In the genomic region with DNA sequence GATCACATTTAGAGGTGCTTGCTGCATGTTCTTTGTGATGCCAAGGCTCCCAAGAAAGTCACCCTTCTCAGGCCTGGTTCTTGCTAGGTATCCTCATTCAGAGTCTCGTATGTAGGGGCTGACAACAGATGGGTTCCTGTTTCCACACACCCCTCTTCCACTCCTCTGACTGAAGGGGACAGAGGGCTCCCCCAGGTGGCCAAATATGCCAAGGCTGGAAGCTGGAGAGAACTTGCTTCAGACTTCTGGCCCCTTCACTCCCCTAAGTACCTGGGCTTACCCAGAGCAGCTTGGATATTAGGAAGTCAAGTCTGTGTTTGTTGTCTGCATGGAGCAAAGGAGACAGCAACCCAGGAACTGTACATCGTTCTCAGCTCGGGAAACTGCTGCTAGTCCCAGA, we compare ENCODE assay signal across 8 mouse cellular contexts. TPM values are rescaled to one million over a fixed set of nuclear protein-coding genes. Genes with fewer than 3 reads are reported as not detected.
DNase-seq lines count a peak whose midpoint lies in the region; ATAC-seq and TF ChIP-seq lines count a peak whose summit lies in the region.

No protein-coding gene starts in this region.

- no peak overlapping the region for H3K4me2 ChIP-seq in forebrain, embryonic 14.5 days (ENCODE audit: low read length)
- H3K4me2 ChIP-seq in stomach, embryonic 15.5 days = no peak overlapping the region

- no peak overlapping the region for H3K4me3 ChIP-seq in forebrain, embryonic 14.5 days (ENCODE audit: low read depth, low read length)
- H3K4me3 ChIP-seq in kidney, adult 2 months (ENCODE audit: insufficient read depth, low read depth, low read length) = no peak overlapping the region
- H3K4me3 ChIP-seq in stomach, embryonic 15.5 days (replicated peaks) = no peak overlapping the region

- DNase-seq in adrenal gland, adult 2 months = peak; percentile 67
- DNase-seq in adrenal gland, postnatal 4 days (ENCODE audit: low spot score in 2 of 2) = no peak
- peak; percentile 47 for DNase-seq in right cerebral cortex, adult 18-20 months
- DNase-seq in right cerebral cortex, postnatal 36 days (ENCODE audit: low spot score in 2 of 2) = no peak
- DNase-seq in forebrain, embryonic 14.5 days (ENCODE audit: low spot score) = peak; percentile 58
- DNase-seq in kidney, adult 2 months = peak; percentile 81
- DNase-seq in lung, postnatal 25 days (ENCODE audit: low spot score) = peak; percentile 83

- H3K9me3 ChIP-seq in forebrain, embryonic 14.5 days (replicated peaks; ENCODE audit: control insufficient read depth, low read length) = no peaks in the 10 kb centered on the region
- no peaks in the 10 kb centered on the region for H3K9me3 ChIP-seq in stomach, embryonic 15.5 days

- no peak for ATAC-seq in forebrain, embryonic 14.5 days
- ATAC-seq in stomach, embryonic 15.5 days (ENCODE audit: insufficient read depth, low FRiP score, low read depth) = no peak

- peak overlapping the region; percentile 22; the same call in 1 of the 2 replicates for H3K27ac ChIP-seq in forebrain, embryonic 14.5 days (ENCODE audit: low read depth, low read length)
- 0 out of 2 replicates have a peak overlapping the region, but pooled peaks have one; percentile 17 for H3K27ac ChIP-seq in kidney, adult 2 months (ENCODE audit: insufficient read depth, low read depth, low read length)
- peak overlapping the region; percentile 26; the same call in 1 of the 2 replicates for H3K27ac ChIP-seq in stomach, embryonic 15.5 days

- TF ChIP-seq CTCF in kidney, adult 2 months (conservative IDR thresholded peaks at IDR 0.05; ENCODE audit: insufficient read depth, insufficient read length, low read depth, low read length) = peak; percentile 74

- H3K4me1 ChIP-seq in forebrain, embryonic 14.5 days (ENCODE audit: control insufficient read depth, insufficient read depth, low read length) = peaks cover 19% of the 10 kb centered on the region
- H3K4me1 ChIP-seq in kidney, adult 2 months (ENCODE audit: control insufficient read depth, insufficient read depth, low read length) = peaks cover 42% of the 10 kb centered on the region
- H3K4me1 ChIP-seq in stomach, embryonic 15.5 days = peaks cover 53% of the 10 kb centered on the region

- 45% methylated on average over 3 of the region's 3 CpGs for WGBS in forebrain, embryonic 14.5 days
- WGBS in kidney, adult 2 months = 13% methylated on average over 3 of the region's 3 CpGs
- 31% methylated on average over 3 of the region's 3 CpGs for WGBS in stomach, embryonic 15.5 days

- no peak overlapping the region for H3K9ac ChIP-seq in forebrain, embryonic 14.5 days (ENCODE audit: low read length)
- no peak overlapping the region for H3K9ac ChIP-seq in stomach, embryonic 15.5 days

- TF ChIP-seq POLR2A in kidney, adult 2 months (IDR thresholded peaks at IDR 0.05; ENCODE audit: low read depth, low read length) = no peak

- H3K36me3 ChIP-seq in forebrain, embryonic 14.5 days (ENCODE audit: control insufficient read depth, insufficient read depth, low read length) = no peaks in the 10 kb centered on the region
- H3K36me3 ChIP-seq in kidney, adult 2 months (ENCODE audit: control insufficient read depth, insufficient read depth, low read length) = no peaks in the 10 kb centered on the region
- no peaks in the 10 kb centered on the region for H3K36me3 ChIP-seq in stomach, embryonic 15.5 days

- no peaks in the 10 kb centered on the region for H3K27me3 ChIP-seq in forebrain, embryonic 14.5 days (replicated peaks; ENCODE audit: control insufficient read depth, insufficient read depth, low read length)
- no peaks in the 10 kb centered on the region for H3K27me3 ChIP-seq in kidney, adult 2 months (replicated peaks; ENCODE audit: control insufficient read depth, insufficient read depth, low read length)
- H3K27me3 ChIP-seq in stomach, embryonic 15.5 days (replicated peaks) = no peaks in the 10 kb centered on the region

RNA-seq across cellular contexts. Expression of gene Ptma, which starts 26.6 kb away (rescaled TPM):
- 100 to 1,000 TPM; 538 to 582 TPM for total RNA-seq in adrenal gland, adult 2 months (2021)
- polyA plus RNA-seq in adrenal gland, adult 2 months (2012; rRNA removed) = 728 and 947 TPM in 2 replicates
- total RNA-seq in adrenal gland, postnatal 4 days (2021) = 1,000 to 10,000 TPM; 1,215 to 1,376 TPM
- polyA plus RNA-seq in forebrain, embryonic 14.5 days (2014; fragmentation: Nextera tagmentation; extraction: Ambion mirVana) = 2,309 and 2,480 TPM in 2 replicates
- polyA plus RNA-seq in kidney, adult 2 months (2012; rRNA removed) = 622 and 651 TPM in 2 replicates
- polyA plus RNA-seq in stomach, embryonic 15.5 days (2015; fragmentation: Nextera tagmentation; extraction: Ambion mirVana) = 2,449 and 2,521 TPM in 2 replicates

Comparison
In these comparisons a context has a peak if more than half of its experiments do, and no peak if none do; other contexts are left out.
1. DNase-seq: peak in adrenal gland, adult 2 months (single experiment), right cerebral cortex, adult 18-20 months (single experiment), forebrain, embryonic 14.5 days (single experiment), kidney, adult 2 months (single experiment) and lung, postnatal 25 days (single experiment); none in adrenal gland, postnatal 4 days (0 of 2) and right cerebral cortex, postnatal 36 days (0 of 2).
2. Peak in every context shown above with its lines, with median percentiles within 50 percentile points of each other: H3K27ac ChIP-seq.